Mouse (Mus musculus) hindbrain, embryonic 16.5 days (tissue): Measurements from ENCODE around the gene B3gntl1. TPM values are rescaled to one million over a fixed set of nuclear protein-coding genes. Genes with fewer than 3 reads are reported as not detected.

Experiments used
- ATAC-seq: fragments of 200-750 bp; cut with Nextera tagmentation; 2 replicates; pipeline ENCODE4 v1.8.0; 2017; ENCODE audit warnings: moderate TSS enrichment, moderate library complexity
- H3K27ac ChIP-seq: fragments of 300-500 bp; sonication (generic); 2 replicates; pipeline ENCODE4 v1.5.1; 2014; ENCODE audit warnings: low read depth, mild to moderate bottlenecking, control low read depth, low read length, moderate library complexity
- H3K27me3 ChIP-seq: fragments of 300-500 bp; sonication (generic); replicated peaks from 2 replicates; pipeline ENCODE4 v1.6.1; 2014; ENCODE audit warnings: low read length; ENCODE audit not compliant: control insufficient read depth, insufficient read depth
- H3K36me3 ChIP-seq: fragments of 300-500 bp; sonication (generic); 2 replicates; pipeline ENCODE4 v1.6.1; 2014; ENCODE audit warnings: mild to moderate bottlenecking, low read length, moderate library complexity, mixed read lengths; ENCODE audit not compliant: control insufficient read depth, insufficient read depth
- H3K4me1 ChIP-seq: fragments of 300-500 bp; sonication (generic); 2 replicates; pipeline ENCODE4 v1.6.1; 2014; ENCODE audit warnings: low read depth, low read length; ENCODE audit not compliant: control insufficient read depth, insufficient read depth
- H3K4me2 ChIP-seq: fragments of 300-500 bp; sonication (generic); 2 replicates; pipeline ENCODE4 v1.6.1; 2014; ENCODE audit warnings: mild to moderate bottlenecking, low read length, control low read depth, moderate library complexity
- H3K4me3 ChIP-seq: fragments of 300-500 bp; sonication (generic); 2 replicates; pipeline ENCODE4 v1.5.1; 2014; ENCODE audit warnings: mild to moderate bottlenecking, low read length, control low read depth, moderate library complexity
- H3K9ac ChIP-seq: fragments of 300-500 bp; sonication (generic); 2 replicates; pipeline ENCODE4 v1.6.1; 2014; ENCODE audit warnings: low read depth, mild to moderate bottlenecking, control low read depth, low read length, moderate library complexity
- H3K9me3 ChIP-seq: fragments of 300-500 bp; sonication (generic); 2 replicates; pipeline ENCODE4 v1.6.1; 2014; ENCODE audit warnings: mild to moderate bottlenecking, low read length, moderate library complexity; ENCODE audit not compliant: control insufficient read depth
- WGBS: fragments of 180-500 bp; shearing (Covaris S2); extraction: QIAGEN DNeasy Blood & Tissue Kit; methylation state at CpG from one replicate; pipeline ENCODE4 v1.1.7; 2014; 5-methylcytosine and 5-hydroxymethylcytosine counted together
- polyA plus RNA-seq: library from polyadenylated mRNA; unstranded; fragments of >200 nt; fragmentation: Nextera tagmentation; extraction: Ambion mirVana; gene quantifications from 2 replicates; pipeline ENCODE4 v1.2.1, GENCODE M21; 2015

Gene B3gntl1
- polyA plus RNA-seq, 1 experiment from 2014 or later, result 7.8 TPM

GRCm38 (mm10) chr11:121654406-121654945 lies 18.5 kb downstream of the B3gntl1 start:
- no peak for ATAC-seq
- Histone ChIP-seq H3K9me3 (no peaks in the 10 kb centered on the region), H3K4me1 (no peaks in the 10 kb centered on the region), H3K27me3 (no peaks in the 10 kb centered on the region), H3K27ac (no peak overlapping the region), H3K4me3 (no peak overlapping the region), H3K36me3 (no peaks in the 10 kb centered on the region), H3K9ac (no peak overlapping the region), H3K4me2 (no peak overlapping the region)
- WGBS, result 78% methylated on average over 9 of the region's 9 CpGs

- H3K27ac ChIP-seq, result no peak overlapping the region
- no peak overlapping the region for H3K9ac ChIP-seq
- no peak for ATAC-seq
- no peaks in the 10 kb centered on the region for H3K9me3 ChIP-seq
- no peaks in the 10 kb centered on the region for H3K4me1 ChIP-seq
- H3K36me3 ChIP-seq, result no peaks in the 10 kb centered on the region
- H3K4me3 ChIP-seq, result no peak overlapping the region
- WGBS, result 60% methylated on average over 4 of the region's 4 CpGs
- H3K27me3 ChIP-seq, result no peaks in the 10 kb centered on the region
- no peak overlapping the region for H3K4me2 ChIP-seq
These were observed 19.3 kb downstream of the B3gntl1 start for GRCm38 (mm10) chr11:121653631-121654030.

- Histone ChIP-seq H3K27me3 (no peaks in the 10 kb centered on the region), H3K4me3 (no peak overlapping the region), H3K4me2 (no peak overlapping the region), H3K9ac (no peak overlapping the region), H3K27ac (no peak overlapping the region), H3K36me3 (no peaks in the 10 kb centered on the region), H3K4me1 (no peaks in the 10 kb centered on the region), H3K9me3 (no peaks in the 10 kb centered on the region)
- ATAC-seq, result no peak
- WGBS, result 56% methylated on average over 10 of the region's 10 CpGs
These were observed 20.2 kb downstream of the B3gntl1 start for GRCm38 (mm10) chr11:121652547-121653305.

- no peaks in the 10 kb centered on the region for H3K27me3 ChIP-seq
- H3K4me1 ChIP-seq, result no peaks in the 10 kb centered on the region
- no peak overlapping the region for H3K4me3 ChIP-seq
- no peak overlapping the region for H3K27ac ChIP-seq
- H3K9ac ChIP-seq, result no peak overlapping the region
- no peaks in the 10 kb centered on the region for H3K36me3 ChIP-seq
- H3K4me2 ChIP-seq, result no peak overlapping the region
- 95% methylated on average over 5 of the region's 5 CpGs for WGBS
- no peaks in the 10 kb centered on the region for H3K9me3 ChIP-seq
- ATAC-seq, result no peak
These were observed 21.0 kb downstream of the B3gntl1 start for GRCm38 (mm10) chr11:121651983-121652382.

GRCm38 (mm10) chr11:121651556-121651955 lies 21.4 kb downstream of the B3gntl1 start:
- WGBS, result 94% methylated on average over 9 of the region's 9 CpGs
- Histone ChIP-seq H3K9me3 (no peaks in the 10 kb centered on the region), H3K36me3 (no peaks in the 10 kb centered on the region), H3K9ac (no peak overlapping the region), H3K4me1 (no peaks in the 10 kb centered on the region), H3K27me3 (no peaks in the 10 kb centered on the region), H3K4me3 (no peak overlapping the region), H3K27ac (no peak overlapping the region), H3K4me2 (no peak overlapping the region)
- ATAC-seq, result no peak

GRCm38 (mm10) chr11:121650668-121651067 lies 22.3 kb downstream of the B3gntl1 start:
- no peak for ATAC-seq
- Histone ChIP-seq H3K9ac (no peak overlapping the region), H3K27ac (no peak overlapping the region), H3K27me3 (no peaks in the 10 kb centered on the region), H3K9me3 (no peaks in the 10 kb centered on the region), H3K4me1 (no peaks in the 10 kb centered on the region), H3K4me3 (no peak overlapping the region), H3K4me2 (no peak overlapping the region), H3K36me3 (no peaks in the 10 kb centered on the region)
- 92% methylated on average over 11 of the region's 11 CpGs for WGBS

GRCm38 (mm10) chr11:121649900-121650299 lies 23.1 kb downstream of the B3gntl1 start:
- 77% methylated on average over 10 of the region's 10 CpGs for WGBS

GRCm38 (mm10) chr11:121648166-121648565 lies 24.8 kb downstream of the B3gntl1 start:
- WGBS, result 86% methylated on average over 5 of the region's 5 CpGs

More at GRCm38 (mm10) chr11:121649900-121650299, 23.1 kb downstream of the B3gntl1 start:
- Histone ChIP-seq H3K9me3 (no peaks in the 10 kb centered on the region), H3K36me3 (no peaks in the 10 kb centered on the region), H3K27ac (no peak overlapping the region), H3K4me1 (no peaks in the 10 kb centered on the region), H3K4me3 (no peak overlapping the region), H3K9ac (no peak overlapping the region), H3K4me2 (no peak overlapping the region), H3K27me3 (no peaks in the 10 kb centered on the region)
- ATAC-seq, result no peak

GRCm38 (mm10) chr11:121647321-121647720 lies 25.6 kb downstream of the B3gntl1 start:
- WGBS, result 78% methylated on average over 9 of the region's 9 CpGs
- H3K4me1 ChIP-seq, result no peaks in the 10 kb centered on the region

More at GRCm38 (mm10) chr11:121648166-121648565, 24.8 kb downstream of the B3gntl1 start:
- H3K27ac ChIP-seq, result no peak overlapping the region
- H3K4me3 ChIP-seq, result no peak overlapping the region
- 0 out of 2 replicates have a peak, but pooled peaks cover 2% of the 10 kb centered on the region for H3K36me3 ChIP-seq
- no peaks in the 10 kb centered on the region for H3K27me3 ChIP-seq
- no peak overlapping the region for H3K4me2 ChIP-seq
- H3K4me1 ChIP-seq, result no peaks in the 10 kb centered on the region
- ATAC-seq, result no peak
- no peak overlapping the region for H3K9ac ChIP-seq
- H3K9me3 ChIP-seq, result no peaks in the 10 kb centered on the region

More at GRCm38 (mm10) chr11:121647321-121647720, 25.6 kb downstream of the B3gntl1 start:
- Histone ChIP-seq H3K4me3 (no peak overlapping the region), H3K27me3 (no peaks in the 10 kb centered on the region), H3K9ac (no peak overlapping the region), H3K27ac (no peak overlapping the region), H3K36me3 (0 out of 2 replicates have a peak, but pooled peaks cover 2% of the 10 kb centered on the region), H3K4me2 (no peak overlapping the region), H3K9me3 (no peaks in the 10 kb centered on the region)
- ATAC-seq, result no peak
